Comparison of ENCODE assay signal across 9 mouse cellular contexts in the genomic region with DNA sequence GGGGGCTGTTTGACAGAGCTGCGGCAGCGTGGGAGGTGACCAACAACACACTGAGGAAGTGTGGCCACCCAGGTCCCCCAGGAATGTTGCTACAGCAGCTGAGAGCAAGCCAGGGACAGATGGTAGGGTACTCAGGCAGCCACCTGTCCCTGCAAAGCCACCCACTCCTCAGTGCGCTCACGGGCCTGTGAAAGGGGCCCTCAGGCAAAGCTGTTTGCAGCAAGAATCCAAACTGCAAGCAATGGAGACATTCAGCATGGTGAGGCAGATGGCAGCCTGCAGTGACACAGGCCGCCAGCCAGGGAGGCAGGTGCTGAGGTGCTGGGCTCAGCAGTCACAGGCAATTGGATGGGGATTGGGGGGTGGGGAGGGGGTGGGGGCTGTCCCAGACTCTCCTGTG.
DNase-seq lines count a peak whose midpoint lies in the region; ATAC-seq and TF ChIP-seq lines count a peak whose summit lies in the region.
"Had no signal": no experiment of that assay in that cellular context is flagged by ENCODE, and none has a peak within 500 bp of the region (broad histone marks: within the 10 kb centered on the region; RNA-seq: fewer than 3 reads in every experiment).

No protein-coding gene starts in this region.

- H3K36me3 ChIP-seq in forebrain, embryonic 14.5 days (ENCODE audit: control insufficient read depth, insufficient read depth, low read length), result no peaks in the 10 kb centered on the region
- H3K36me3 ChIP-seq in midbrain, embryonic 15.5 days (replicated peaks), result no peaks in the 10 kb centered on the region
- H3K36me3 ChIP-seq in lung, postnatal 0 days (ENCODE audit: insufficient read depth, low read length), result no peaks in the 10 kb centered on the region

- peaks cover 27% of the 10 kb centered on the region for H3K4me1 ChIP-seq in forebrain, embryonic 14.5 days (ENCODE audit: control insufficient read depth, insufficient read depth, low read length)
- peaks cover 29% of the 10 kb centered on the region for H3K4me1 ChIP-seq in midbrain, embryonic 15.5 days
- H3K4me1 ChIP-seq in lung, postnatal 0 days (ENCODE audit: insufficient read depth, low read depth, low read length), result peaks cover 4% of the 10 kb centered on the region; the same call in 1 of the 2 replicates

- no peaks in the 10 kb centered on the region for H3K27me3 ChIP-seq in forebrain, embryonic 14.5 days (replicated peaks; ENCODE audit: control insufficient read depth, insufficient read depth, low read length)
- H3K27me3 ChIP-seq in midbrain, embryonic 15.5 days (replicated peaks), result no peaks in the 10 kb centered on the region
- no peaks in the 10 kb centered on the region for H3K27me3 ChIP-seq in lung, postnatal 0 days (replicated peaks; ENCODE audit: insufficient read depth, low read length)

- no peak overlapping the region for H3K9ac ChIP-seq in forebrain, embryonic 14.5 days (ENCODE audit: low read length)
- H3K9ac ChIP-seq in midbrain, embryonic 15.5 days, result no peak overlapping the region
- H3K9ac ChIP-seq in lung, postnatal 0 days (replicated peaks; ENCODE audit: low read depth), result no peak overlapping the region

- no peak overlapping the region for H3K4me2 ChIP-seq in forebrain, embryonic 14.5 days (ENCODE audit: low read length)
- no peak overlapping the region for H3K4me2 ChIP-seq in midbrain, embryonic 15.5 days
- no peak overlapping the region for H3K4me2 ChIP-seq in lung, postnatal 0 days (replicated peaks; ENCODE audit: low read depth, low read length)

- 30% methylated on average over 5 of the region's 5 CpGs for WGBS in forebrain, embryonic 14.5 days
- WGBS in midbrain, embryonic 15.5 days, result 56% methylated on average over 5 of the region's 5 CpGs
- 63% methylated on average over 5 of the region's 5 CpGs for WGBS in lung, postnatal 0 days

- peak; percentile 86 for DNase-seq in forebrain, embryonic 14.5 days (ENCODE audit: low spot score)
- peak; percentile 94 for DNase-seq in layer of hippocampus, adult 9-11 months
- DNase-seq in gastrocnemius, postnatal 25 days, result no peak
- no peak for DNase-seq in lung, postnatal 0 days (ENCODE audit: low spot score)
- DNase-seq in adrenal gland, postnatal 14 days, result no peak
- no peak for DNase-seq in heart, postnatal 25 days (ENCODE audit: low spot score)
- DNase-seq: lung, postnatal 36 days had no signal

- no peaks in the 10 kb centered on the region for H3K9me3 ChIP-seq in forebrain, embryonic 14.5 days (replicated peaks; ENCODE audit: control insufficient read depth, low read length)
- no peaks in the 10 kb centered on the region for H3K9me3 ChIP-seq in midbrain, embryonic 15.5 days
- no peaks in the 10 kb centered on the region for H3K9me3 ChIP-seq in lung, postnatal 0 days (ENCODE audit: low read length)

- no peak overlapping the region for H3K4me3 ChIP-seq in forebrain, embryonic 14.5 days (ENCODE audit: low read depth, low read length)
- no peak overlapping the region for H3K4me3 ChIP-seq in midbrain, embryonic 15.5 days
- no peak overlapping the region for H3K4me3 ChIP-seq in lung, postnatal 0 days (ENCODE audit: low read depth, low read length)

- peak overlapping the region; percentile 44; the same call in 1 of the 2 replicates for H3K27ac ChIP-seq in forebrain, embryonic 14.5 days (ENCODE audit: low read depth, low read length)
- peak overlapping the region; percentile 32; the same call in 1 of the 2 replicates for H3K27ac ChIP-seq in midbrain, embryonic 15.5 days
- no peak overlapping the region for H3K27ac ChIP-seq in lung, postnatal 0 days (ENCODE audit: low read length)

- TF ChIP-seq EP300 in lung, postnatal 0 days (IDR thresholded peaks at IDR 0.05), result no peak

- intact Hi-C loops in heart, postnatal 25 days (cut with DNase I), result no loop called here

- no peak for TF ChIP-seq CTCF in lung, postnatal 0 days (IDR thresholded peaks at IDR 0.05)

- peak; percentile 71 for ATAC-seq in cerebellum, adult (ENCODE audit: insufficient number of reproducible peaks, low FRiP score, low TSS enrichment)
- peak; percentile 91 for ATAC-seq in forebrain, embryonic 14.5 days
- peak; percentile 29; the same call in 1 of the 2 replicates for ATAC-seq in midbrain, embryonic 15.5 days (replicated peaks)
- ATAC-seq in lung, postnatal 0 days, result no peak

Comparison
In these comparisons a context has a peak if more than half of its experiments do, and no peak if none do; other contexts are left out.
1. DNase-seq: peak in forebrain, embryonic 14.5 days (single experiment) and layer of hippocampus, adult 9-11 months (single experiment); none in gastrocnemius, postnatal 25 days (single experiment), lung, postnatal 0 days (single experiment), adrenal gland, postnatal 14 days (single experiment) and heart, postnatal 25 days (single experiment).